Mouse (Mus musculus) megakaryocyte, embryonic 14.5 days (primary cell): ENCODE results near the gene Kcns1.

Experiments used
- FLI1 ChIP-seq: IDR thresholded peaks from 2 replicates; pipeline ENCODE4 v1.6.1; 2012; ENCODE audit warnings: low read length, inconsistent platforms, mixed read lengths
- GATA1 ChIP-seq: IDR thresholded peaks from 3 replicates; pipeline ENCODE4 v1.6.1; 2012; ENCODE audit warnings: mixed read lengths, low read length, inconsistent platforms, borderline replicate concordance

DNA sequence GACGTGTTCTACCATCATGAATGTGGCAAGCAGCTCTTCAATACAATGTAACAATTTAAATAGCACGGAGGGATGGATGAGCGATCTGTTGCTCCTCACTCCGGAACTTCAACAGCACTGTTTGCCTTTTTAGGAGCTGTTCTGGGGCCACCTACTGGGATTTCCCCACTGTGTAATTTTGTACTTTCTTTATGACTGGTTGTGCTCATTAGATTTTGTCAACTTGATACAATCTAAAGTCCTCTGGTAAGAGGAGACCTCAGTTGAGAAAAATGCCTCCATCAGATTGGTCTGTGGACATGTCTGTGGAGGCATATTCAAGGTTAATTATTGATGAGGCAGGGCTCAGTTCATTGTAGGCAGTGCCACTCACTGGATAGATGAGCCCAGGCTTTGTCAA lies 40.0 kb upstream of the Kcns1 start:
- TF ChIP-seq GATA1, result no peak
- TF ChIP-seq FLI1, result no peak
